Mouse (Mus musculus): Measurements from ENCODE around the gene Dnajc16.

- TF ChIP-seq POLR2A (IDR thresholded peaks at IDR 0.05; ENCODE audit: borderline replicate concordance, insufficient read depth, low read length), result no peak
- no peak for TF ChIP-seq CTCF (IDR thresholded peaks at IDR 0.05; ENCODE audit: borderline replicate concordance, insufficient read depth, low read depth, low read length)
These were observed 39.9 kb downstream of the Dnajc16 start for GRCm38 (mm10) chr4:141750826-141751225.
